Mouse (Mus musculus) ES-E14 (cell line): Measurements from ENCODE around the gene Rasgrp1. TPM values are rescaled to one million over a fixed set of nuclear protein-coding genes. Genes with fewer than 3 reads are reported as not detected.

Experiments used
- DNase-seq: peaks from one replicate; pipeline ENCODE4 v3.0.0-alpha.2; 2013; ENCODE audit warnings: low read depth, low spot score
- H3K27ac ChIP-seq: 2 replicates; pipeline ENCODE4 v1.5.1; 2012; ENCODE audit warnings: low read depth, mild to moderate bottlenecking, low read length, moderate library complexity, mixed read lengths; ENCODE audit not compliant: poor library complexity, insufficient read depth, severe bottlenecking
- H3K36me3 ChIP-seq: 2 replicates; pipeline ENCODE4 v1.6.1; 2012; ENCODE audit warnings: mild to moderate bottlenecking, low read length, moderate library complexity, mixed read lengths; ENCODE audit not compliant: control insufficient read depth, poor library complexity, insufficient read depth, severe bottlenecking
- H3K4me1 ChIP-seq, 2 experiments: fragments of 150-350 bp in 1 of 2; sonication (generic) in 1 of 2; 2 replicates each; pipeline ENCODE4 v1.6.1; 2012; ENCODE audit warnings: low read length in 2 of 2, mild to moderate bottlenecking in 1 of 2, mixed read lengths in 1 of 2; ENCODE audit not compliant: control insufficient read depth in 2 of 2, insufficient read depth in 2 of 2, poor library complexity in 1 of 2
- H3K4me3 ChIP-seq, 2 experiments: fragments of 150-350 bp in 1 of 2; sonication (generic) in 1 of 2; 2 replicates each; pipeline ENCODE4 v1.5.1; 2012; ENCODE audit warnings: low read length in 2 of 2, low read depth in 1 of 2, mild to moderate bottlenecking in 1 of 2, mixed read lengths in 1 of 2; ENCODE audit not compliant: insufficient read depth in 1 of 2, poor library complexity in 1 of 2, severe bottlenecking in 1 of 2
- H3K9ac ChIP-seq: 2 replicates; pipeline ENCODE4 v1.6.1; 2012; ENCODE audit warnings: low read depth, mild to moderate bottlenecking, low read length, mixed read lengths; ENCODE audit not compliant: poor library complexity, insufficient read depth, severe bottlenecking
- H3K9me3 ChIP-seq: fragments of 150-350 bp; sonication (generic); 2 replicates; pipeline ENCODE4 v1.6.1; 2012; ENCODE audit warnings: low read depth, mild to moderate bottlenecking, low read length; ENCODE audit not compliant: control insufficient read depth, insufficient read depth
- CHD2 ChIP-seq: IDR thresholded peaks from 2 replicates; pipeline ENCODE4 v1.6.1; 2014; ENCODE audit warnings: mild to moderate bottlenecking, low read depth, low read length, inconsistent platforms
- HCFC1 ChIP-seq: IDR thresholded peaks from 2 replicates; pipeline ENCODE4 v1.6.1; 2012; ENCODE audit warnings: low read length, inconsistent platforms, borderline replicate concordance; ENCODE audit not compliant: insufficient read depth
- MAFK ChIP-seq: IDR thresholded peaks from 2 replicates; pipeline ENCODE4 v1.6.1; 2014; ENCODE audit warnings: mild to moderate bottlenecking, low read depth, low read length, inconsistent platforms; ENCODE audit not compliant: insufficient read depth
- ZC3H11A ChIP-seq: IDR thresholded peaks from 2 replicates; pipeline ENCODE4 v1.6.1; 2012; ENCODE audit warnings: low read depth, mild to moderate bottlenecking, inconsistent platforms, low read length, borderline replicate concordance
- ZNF384 ChIP-seq: IDR thresholded peaks from 2 replicates; pipeline ENCODE4 v1.6.1; 2012; ENCODE audit warnings: low read depth, low read length, inconsistent platforms
- in situ Hi-C, 2 experiments: fragments of 600-800 bp; cut with MboI; formaldehyde crosslinking; loops; one replicate each; pipeline ENCODE4 v1.15.1; 2025; ENCODE audit warnings: low sequenced_read_pairs in 2 of 2, inconsistent platforms in 1 of 2; ENCODE audit not compliant: unreplicated experiment in 2 of 2
- total RNA-seq: library from RNA; depleted of rRNA; stranded (reverse); fragments of 300-350 nt; gene quantifications from 2 replicates; pipeline ENCODE4 v1.2.3, GENCODE M21; 2012

The Rasgrp1 gene
- total RNA-seq, 1 experiment: 0.67 TPM

DNA sequence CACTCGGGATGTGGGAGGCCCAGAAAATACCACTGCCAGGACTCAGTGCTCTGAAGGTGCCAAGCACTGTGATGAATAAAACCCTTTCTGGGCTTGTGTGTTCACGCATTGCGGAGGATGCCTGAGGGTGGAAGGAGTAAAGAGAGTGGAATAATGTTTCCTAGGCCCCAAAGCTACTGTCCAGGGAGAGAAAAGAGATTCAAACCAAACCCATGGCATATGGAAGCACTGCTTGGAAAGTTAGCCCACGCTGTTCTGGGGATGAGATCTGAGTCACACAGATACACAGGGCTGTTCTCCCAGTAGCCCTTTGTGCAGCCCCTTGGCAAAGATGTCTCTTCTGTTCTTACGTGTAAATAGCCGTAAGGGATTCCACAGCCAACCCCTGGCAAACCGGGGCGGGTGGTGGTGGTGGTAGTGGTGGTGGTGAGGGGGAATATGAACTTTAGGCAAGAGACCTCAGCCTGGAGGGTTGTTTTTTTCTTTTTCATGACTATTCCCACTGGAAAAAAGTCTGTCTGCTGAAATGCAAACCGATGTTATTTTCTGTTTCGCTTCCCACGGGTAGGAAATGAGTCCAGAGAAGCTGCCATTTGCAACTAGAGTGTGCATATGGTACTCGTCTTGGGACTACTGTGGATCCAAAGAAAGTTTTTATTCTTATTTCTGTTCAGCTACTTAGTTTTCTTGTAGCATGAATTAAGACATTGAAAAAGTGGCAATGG, 44.3 kb upstream of the Rasgrp1 start:
- Histone ChIP-seq H3K36me3 (no peaks in the 10 kb centered on the region), H3K27ac (no peak overlapping the region), H3K4me3 (no peak overlapping the region), H3K9ac (no peak overlapping the region), H3K9me3 (no peaks in the 10 kb centered on the region), H3K4me1 (no peaks in the 10 kb centered on the region)
- TF ChIP-seq ZNF384: no peak
- no peak for TF ChIP-seq ZC3H11A
- TF ChIP-seq MAFK: no peak
- TF ChIP-seq CHD2: no peak
- TF ChIP-seq HCFC1: no peak
- no peak for DNase-seq
- in situ Hi-C loops: no loop called here

DNA sequence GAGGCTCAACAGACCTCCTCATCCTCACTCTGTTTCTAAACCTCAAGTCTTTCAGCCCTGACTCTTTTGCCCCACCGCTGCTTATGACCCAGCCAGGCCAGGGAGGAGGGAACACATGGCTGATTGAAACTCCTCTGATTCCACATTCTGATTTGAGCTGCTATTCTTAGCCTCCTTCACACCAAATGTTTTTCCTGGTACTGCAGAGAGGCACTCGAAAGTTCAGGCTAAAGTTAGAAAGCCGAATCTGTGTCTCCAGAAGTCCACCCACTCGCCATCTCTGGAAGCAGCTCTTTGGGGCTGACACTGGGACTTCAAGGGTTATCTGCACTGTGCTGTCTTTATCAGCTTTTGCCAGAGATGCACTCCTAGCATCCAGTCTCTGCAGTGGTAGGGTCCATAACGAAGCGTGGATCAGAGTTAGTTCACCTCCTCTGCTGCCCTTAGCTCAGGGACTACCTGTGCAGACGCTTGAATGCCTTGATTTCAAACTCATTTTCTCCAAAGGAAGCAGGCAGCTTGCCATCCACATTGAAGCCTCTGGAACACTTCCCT, 43.3 kb upstream of the Rasgrp1 start:
- H3K9me3 ChIP-seq: no peaks in the 10 kb centered on the region
- H3K9ac ChIP-seq: no peak overlapping the region
- no peak for TF ChIP-seq ZNF384
- TF ChIP-seq HCFC1: no peak
- no peak for TF ChIP-seq CHD2
- TF ChIP-seq MAFK: no peak
- TF ChIP-seq ZC3H11A: no peak
- H3K27ac ChIP-seq: no peak overlapping the region
- H3K36me3 ChIP-seq: no peaks in the 10 kb centered on the region
- in situ Hi-C loops: no loop called here
- H3K4me3 ChIP-seq: no peak overlapping the region
- H3K4me1 ChIP-seq: no peaks in the 10 kb centered on the region
- DNase-seq: no peak

DNA sequence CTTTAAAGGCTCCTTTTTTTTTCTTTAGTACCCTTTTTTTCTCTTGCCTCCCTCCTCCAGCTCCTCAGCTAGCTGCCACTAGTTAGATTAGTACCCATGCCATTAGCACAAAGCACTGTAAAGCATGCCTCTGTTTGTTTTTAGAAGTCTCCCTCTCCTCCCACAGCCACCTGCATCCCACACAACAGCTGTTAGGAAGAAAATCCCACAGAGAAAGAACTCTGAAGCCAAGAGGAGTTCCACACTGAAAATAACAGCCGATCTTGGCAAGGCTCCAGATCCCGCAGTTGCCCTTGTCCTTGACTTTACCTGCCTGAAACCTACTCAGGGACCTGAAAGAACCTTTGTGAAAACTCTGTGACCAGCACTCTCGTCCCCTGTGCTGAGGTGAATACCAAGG, 38.5 kb upstream of the Rasgrp1 start:
- Histone ChIP-seq H3K4me3 (no peak overlapping the region), H3K27ac (no peak overlapping the region), H3K9me3 (no peaks in the 10 kb centered on the region), H3K4me1 (no peaks in the 10 kb centered on the region), H3K36me3 (no peaks in the 10 kb centered on the region), H3K9ac (no peak overlapping the region)
- no peak for DNase-seq
- TF ChIP-seq MAFK: no peak
- no peak for TF ChIP-seq HCFC1
- no peak for TF ChIP-seq ZNF384
- no peak for TF ChIP-seq ZC3H11A
- no peak for TF ChIP-seq CHD2
- in situ Hi-C loops: no loop called here

DNA sequence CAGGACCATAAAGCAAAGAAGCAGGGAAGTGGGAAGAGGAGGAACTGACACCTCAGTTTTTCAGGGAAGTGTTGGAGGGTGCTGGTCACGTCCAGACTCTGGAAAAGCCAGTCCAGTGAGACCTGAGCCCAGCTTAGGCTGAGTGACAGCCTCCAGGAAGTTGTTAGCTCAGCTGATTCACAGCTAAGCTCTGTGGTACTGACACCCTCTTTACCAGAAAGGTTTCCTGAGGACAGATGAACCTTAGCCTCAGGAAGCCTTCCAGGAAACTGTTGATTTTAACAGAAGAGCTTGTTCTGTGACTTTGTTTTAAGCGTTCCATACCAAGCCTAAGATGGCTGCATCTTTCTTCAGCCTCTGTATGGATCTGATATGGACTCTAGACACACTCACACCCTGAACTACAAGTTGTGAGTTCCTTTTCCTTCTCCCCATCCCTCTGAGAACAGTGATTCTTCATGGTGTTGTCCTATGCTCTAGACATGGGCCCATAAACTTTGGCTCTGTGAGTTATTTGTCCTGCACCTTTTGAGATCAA, 31.6 kb upstream of the Rasgrp1 start:
- H3K9ac ChIP-seq: no peak overlapping the region

More for the DNA sequence above, 31.6 kb upstream of the Rasgrp1 start:
- H3K4me1 ChIP-seq: no peaks in the 10 kb centered on the region
- H3K4me3 ChIP-seq: no peak overlapping the region
- no peak overlapping the region for H3K27ac ChIP-seq
- H3K9me3 ChIP-seq: no peaks in the 10 kb centered on the region
- TF ChIP-seq ZNF384 (no peak), MAFK (no peak), HCFC1 (no peak), ZC3H11A (no peak), CHD2 (no peak)
- DNase-seq: no peak
- in situ Hi-C loops: no loop called here
- H3K36me3 ChIP-seq: no peaks in the 10 kb centered on the region
